32 mouse cellular contexts compared by ENCODE assay signal in the genomic region with DNA sequence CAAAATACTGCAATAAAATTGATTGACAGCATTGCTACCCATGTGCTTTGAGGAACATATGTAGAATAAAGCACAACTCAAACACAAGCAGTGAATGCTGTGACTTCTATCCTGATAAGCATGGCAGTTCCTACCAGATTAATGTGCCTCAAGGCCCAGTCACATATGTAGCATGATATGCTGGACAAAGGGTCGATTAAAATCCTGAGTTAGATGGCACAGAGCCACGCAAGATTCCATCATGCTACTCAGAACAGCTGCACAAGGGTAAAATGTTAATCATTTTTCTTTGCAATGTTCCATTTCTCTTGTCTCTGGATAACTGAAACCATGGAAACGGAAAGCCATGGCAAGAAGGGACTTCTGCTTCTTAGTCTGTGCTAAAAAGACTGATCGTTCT. TPM values are rescaled to one million over a fixed set of nuclear protein-coding genes. Genes with fewer than 3 reads are reported as not detected.
DNase-seq lines count a peak whose midpoint lies in the region; ATAC-seq and TF ChIP-seq lines count a peak whose summit lies in the region.
"Had no signal": no experiment of that assay in that cellular context is flagged by ENCODE, and none has a peak within 500 bp of the region (broad histone marks: within the 10 kb centered on the region; RNA-seq: fewer than 3 reads in every experiment).

No protein-coding gene starts in this region.

- WGBS in hindbrain, embryonic 16.5 days: 67% methylated on average over 4 of the region's 4 CpGs
- 93% methylated on average over 4 of the region's 4 CpGs for WGBS in hindbrain, embryonic 10.5 days
- WGBS in midbrain, postnatal 0 days: 63% methylated on average over 4 of the region's 4 CpGs
- WGBS in midbrain, embryonic 14.5 days: 67% methylated on average over 4 of the region's 4 CpGs

- no peaks in the 10 kb centered on the region for H3K4me1 ChIP-seq in hindbrain, embryonic 16.5 days (ENCODE audit: control insufficient read depth, insufficient read depth, low read depth, low read length)
- H3K4me1 ChIP-seq in hindbrain, embryonic 10.5 days (replicated peaks): no peaks in the 10 kb centered on the region
- no peaks in the 10 kb centered on the region for H3K4me1 ChIP-seq in midbrain, postnatal 0 days (ENCODE audit: insufficient read depth, low read length)
- no peaks in the 10 kb centered on the region for H3K4me1 ChIP-seq in midbrain, embryonic 14.5 days (ENCODE audit: control insufficient read depth, insufficient read depth, low read length)
- H3K4me1 ChIP-seq: embryonic facial prominence, embryonic 10.5 days; embryonic facial prominence, embryonic 13.5 days; forebrain, embryonic 13.5 days; heart, embryonic 10.5 days; intestine, embryonic 15.5 days had no signal

- no peaks in the 10 kb centered on the region for H3K27me3 ChIP-seq in hindbrain, embryonic 16.5 days (replicated peaks; ENCODE audit: control insufficient read depth, insufficient read depth, low read length)
- no peaks in the 10 kb centered on the region for H3K27me3 ChIP-seq in hindbrain, embryonic 10.5 days (ENCODE audit: insufficient read depth, poor library complexity, severe bottlenecking)
- no peaks in the 10 kb centered on the region for H3K27me3 ChIP-seq in midbrain, postnatal 0 days (ENCODE audit: insufficient read depth, low read length)
- no peaks in the 10 kb centered on the region for H3K27me3 ChIP-seq in midbrain, embryonic 14.5 days (ENCODE audit: control insufficient read depth, insufficient read depth, low read length)
- H3K27me3 ChIP-seq: CH12.LX; embryonic facial prominence, embryonic 13.5 days; forebrain, embryonic 13.5 days; heart, embryonic 13.5 days; intestine, embryonic 15.5 days had no signal

- no peak overlapping the region for H3K4me3 ChIP-seq in hindbrain, embryonic 16.5 days (ENCODE audit: low read length)
- no peak overlapping the region for H3K4me3 ChIP-seq in hindbrain, embryonic 10.5 days
- no peak overlapping the region for H3K4me3 ChIP-seq in midbrain, postnatal 0 days (ENCODE audit: low read depth, low read length)
- no peak overlapping the region for H3K4me3 ChIP-seq in midbrain, embryonic 14.5 days (replicated peaks; ENCODE audit: low read depth, low read length)
- H3K4me3 ChIP-seq: embryonic facial prominence, embryonic 10.5 days; embryonic facial prominence, embryonic 13.5 days; erythroblast, embryonic 14.5 days; forebrain, embryonic 13.5 days; gastrocnemius, adult 2 months; heart, adult 2 months; heart, embryonic 10.5 days; heart, embryonic 13.5 days; intestine, embryonic 15.5 days had no signal

- H3K9me3 ChIP-seq in hindbrain, embryonic 16.5 days (ENCODE audit: control insufficient read depth, low read length): no peaks in the 10 kb centered on the region
- H3K9me3 ChIP-seq in hindbrain, embryonic 10.5 days: no peaks in the 10 kb centered on the region
- no peaks in the 10 kb centered on the region for H3K9me3 ChIP-seq in midbrain, postnatal 0 days (ENCODE audit: low read length)
- H3K9me3 ChIP-seq in midbrain, embryonic 14.5 days (ENCODE audit: control insufficient read depth, low read length): no peaks in the 10 kb centered on the region
- H3K9me3 ChIP-seq: embryonic facial prominence, embryonic 10.5 days; embryonic facial prominence, embryonic 13.5 days; forebrain, embryonic 13.5 days; G1E; heart, embryonic 10.5 days; heart, embryonic 13.5 days; intestine, embryonic 15.5 days had no signal

- no peak overlapping the region for H3K27ac ChIP-seq in hindbrain, embryonic 16.5 days (ENCODE audit: low read depth, low read length)
- H3K27ac ChIP-seq in hindbrain, embryonic 10.5 days: no peak overlapping the region
- no peak overlapping the region for H3K27ac ChIP-seq in midbrain, postnatal 0 days (ENCODE audit: low read depth, low read length)
- H3K27ac ChIP-seq in midbrain, embryonic 14.5 days (replicated peaks; ENCODE audit: low read depth, low read length): no peak overlapping the region
- H3K27ac ChIP-seq: embryonic facial prominence, embryonic 10.5 days; embryonic facial prominence, embryonic 13.5 days; forebrain, embryonic 13.5 days; gastrocnemius, adult 2 months; heart, adult 2 months; heart, embryonic 10.5 days; heart, embryonic 13.5 days; intestine, embryonic 15.5 days had no signal

- no peaks in the 10 kb centered on the region for H3K36me3 ChIP-seq in hindbrain, embryonic 16.5 days (ENCODE audit: control insufficient read depth, insufficient read depth, low read length)
- no peaks in the 10 kb centered on the region for H3K36me3 ChIP-seq in hindbrain, embryonic 10.5 days
- no peaks in the 10 kb centered on the region for H3K36me3 ChIP-seq in midbrain, postnatal 0 days (ENCODE audit: insufficient read depth, low read length)
- H3K36me3 ChIP-seq in midbrain, embryonic 14.5 days (ENCODE audit: control insufficient read depth, insufficient read depth, low read length): no peaks in the 10 kb centered on the region
- H3K36me3 ChIP-seq: embryonic facial prominence, embryonic 10.5 days; embryonic facial prominence, embryonic 13.5 days; G1E; heart, embryonic 10.5 days; heart, embryonic 13.5 days; intestine, embryonic 15.5 days had no signal

- peak; percentile 37; the same call in 1 of the 2 replicates for ATAC-seq in hindbrain, embryonic 16.5 days
- 0 out of 2 replicates have a peak, but pooled peaks have one; percentile 31 for ATAC-seq in midbrain, postnatal 0 days (ENCODE audit: low FRiP score)
- no peak for ATAC-seq in midbrain, embryonic 14.5 days (ENCODE audit: low FRiP score, low TSS enrichment)
- ATAC-seq: forebrain, embryonic 13.5 days; forebrain, embryonic 16.5 days; intestine, embryonic 15.5 days; Patski had no signal

- no peak overlapping the region for H3K9ac ChIP-seq in hindbrain, embryonic 16.5 days (ENCODE audit: low read depth, low read length)
- no peak overlapping the region for H3K9ac ChIP-seq in midbrain, postnatal 0 days (replicated peaks; ENCODE audit: low read length, poor library complexity, severe bottlenecking)
- H3K9ac ChIP-seq in midbrain, embryonic 14.5 days (replicated peaks; ENCODE audit: low read length): no peak overlapping the region
- H3K9ac ChIP-seq: embryonic facial prominence, embryonic 13.5 days; forebrain, embryonic 13.5 days; heart, embryonic 13.5 days; intestine, embryonic 15.5 days had no signal

- DNase-seq in heart, adult 11 months: peak; percentile 73
- no peak for DNase-seq in heart, adult 18-20 months
- no peak for DNase-seq in hindbrain, embryonic 10.5 days (ENCODE audit: low spot score)
- DNase-seq in midbrain, postnatal 0 days (ENCODE audit: low spot score): peak; percentile 31
- no peak for DNase-seq in midbrain, embryonic 14.5 days
- no peak for DNase-seq in yolk sac, embryonic 10.5 days (ENCODE audit: low spot score)
- DNase-seq: adrenal gland, postnatal 10 days; adrenal gland, postnatal 36 days; B cell, adult 2 months; cerebellum, adult 11-12 months; cerebellum, adult 8-10 months; cerebellum, postnatal 10 days; cerebellum, postnatal 36 days; embryo, embryonic 11 days; gastrocnemius, adult 2 months; gastrocnemius, postnatal 14 days; heart, adult 2 months; heart, postnatal 14 days; heart, postnatal 4 days; kidney, adult 11 months had no signal

- no peak overlapping the region for H3K4me2 ChIP-seq in hindbrain, embryonic 16.5 days (ENCODE audit: low read length)
- no peak overlapping the region for H3K4me2 ChIP-seq in midbrain, postnatal 0 days (ENCODE audit: low read depth, low read length, poor library complexity, severe bottlenecking)
- no peak overlapping the region for H3K4me2 ChIP-seq in midbrain, embryonic 14.5 days (ENCODE audit: low read length)
- H3K4me2 ChIP-seq: embryonic facial prominence, embryonic 13.5 days; forebrain, embryonic 13.5 days; heart, embryonic 13.5 days; intestine, embryonic 15.5 days had no signal

- TF ChIP-seq CTCF in midbrain, postnatal 0 days (IDR thresholded peaks at IDR 0.05): no peak

RNA-seq across cellular contexts. Expression of gene Calcrl, which starts 28.7 kb away (rescaled TPM):
- 10 to 100 TPM; 25.3 to 27.4 TPM for total RNA-seq in heart, adult 18-20 months (2021)
- 13.9 and 16.5 TPM in 2 replicates for polyA plus RNA-seq in hindbrain, embryonic 16.5 days (2015; fragmentation: Nextera tagmentation; extraction: Ambion mirVana)
- 12.9 and 13.1 TPM in 2 replicates for polyA plus RNA-seq in hindbrain, embryonic 10.5 days (2016; fragmentation: Nextera tagmentation; extraction: Ambion mirVana)
- 11.0 and 19.5 TPM in 2 replicates for total RNA-seq in midbrain, postnatal 0 days (2014; rRNA removed)
- polyA plus RNA-seq in midbrain, postnatal 0 days (2015; fragmentation: Nextera tagmentation; extraction: Ambion mirVana): 6.0 TPM in 2 replicates
- 3.5 and 10.6 TPM in 2 replicates for polyA plus RNA-seq in midbrain, embryonic 14.5 days (2014; fragmentation: Nextera tagmentation; extraction: Ambion mirVana)
- polyA plus RNA-seq: erythroblast, embryonic 14.5 days; Patski had no signal

Comparison
In these comparisons a context has a peak if more than half of its experiments do, and no peak if none do; other contexts are left out.
1. DNase-seq: peak in heart, adult 11 months (single experiment) and midbrain, postnatal 0 days (single experiment); none in heart, adult 18-20 months (0 of 2), hindbrain, embryonic 10.5 days (single experiment), midbrain, embryonic 14.5 days (single experiment) and yolk sac, embryonic 10.5 days (single experiment).